Mouse (Mus musculus) left cerebral cortex, adult 9 months (tissue): ENCODE data around the gene Klrb1f.
A peak's percentile ranks its signal among the peaks of the same experiment; 100 is the strongest.
"Not testable (repeated sequence)": the region's sequence is repeated elsewhere in the genome, so short reads cannot be mapped to it uniquely, and the experiment has no call there.

Experiments
- DNase-seq, 2 experiments: peaks; one replicate each; pipeline ENCODE4 v3.0.0; 2022; ENCODE audit warnings: low spot score in 2 of 2

Klrb1f gene

GRCm38 (mm10) chr6:129048857-129049473 is 3.3 kb downstream of the Klrb1f start:
- no peak for DNase-seq

- DNase-seq: no peak
These were observed 4.0 kb downstream of the Klrb1f start for GRCm38 (mm10) chr6:129049596-129050251.

- DNase-seq: no peak
These were observed 5.4 kb downstream of the Klrb1f start for GRCm38 (mm10) chr6:129051086-129051485.

GRCm38 (mm10) chr6:129051731-129052130 is 6.0 kb downstream of the Klrb1f start:
- DNase-seq: no peak

- no peak for DNase-seq
These were observed 10.5 kb downstream of the Klrb1f start for GRCm38 (mm10) chr6:129056237-129056636.

- no peak for DNase-seq
These were observed 12.3 kb downstream of the Klrb1f start for GRCm38 (mm10) chr6:129058013-129058412.

- DNase-seq: peak in 1 of 2 experiments; percentile 13
These were observed 19.7 kb downstream of the Klrb1f start for GRCm38 (mm10) chr6:129065407-129065806.

GRCm38 (mm10) chr6:129065857-129066256 is 20.2 kb downstream of the Klrb1f start:
- no peak for DNase-seq

GRCm38 (mm10) chr6:129066530-129066929 is 20.8 kb downstream of the Klrb1f start:
- DNase-seq: no peak

GRCm38 (mm10) chr6:129066986-129067385 is 21.3 kb downstream of the Klrb1f start:
- peak; percentile 10 to 55 for DNase-seq

- DNase-seq: no peak
These were observed 39.4 kb downstream of the Klrb1f start for GRCm38 (mm10) chr6:129085098-129085497.

GRCm38 (mm10) chr6:129086031-129086430 is 40.3 kb downstream of the Klrb1f start:
- DNase-seq: not testable (repeated sequence)

GRCm38 (mm10) chr6:129088161-129088560 is 42.5 kb downstream of the Klrb1f start:
- peak in 1 of 2 experiments; percentile 13 for DNase-seq

- DNase-seq: not testable (repeated sequence)
These were observed 42.9 kb downstream of the Klrb1f start for GRCm38 (mm10) chr6:129088596-129088995.

- DNase-seq: peak in 1 of 2 experiments; percentile 10
These were observed 49.5 kb downstream of the Klrb1f start for GRCm38 (mm10) chr6:129095166-129095565.

GRCm38 (mm10) chr6:129097929-129098328 is 52.2 kb downstream of the Klrb1f start:
- no peak for DNase-seq

GRCm38 (mm10) chr6:129100794-129101193 is 55.1 kb downstream of the Klrb1f start, which contains the start of gene Clec2e:
Clec2e (minus strand) TSS chr6:129100913.
- DNase-seq: not testable (repeated sequence)

- DNase-seq: no peak
These were observed 55.9 kb downstream of the Klrb1f start for GRCm38 (mm10) chr6:129101604-129102003.

GRCm38 (mm10) chr6:129102858-129103555 is 57.3 kb downstream of the Klrb1f start:
- DNase-seq: no peak
